8 mouse cellular contexts compared by ENCODE assay signal in genomic region chr5:66259756-66260448, GRCm38 (mm10). TPM values are rescaled to one million over a fixed set of nuclear protein-coding genes. Genes with fewer than 3 reads are reported as not detected.
DNase-seq lines count a peak whose midpoint lies in the region; ATAC-seq lines count a peak whose summit lies in the region.

Nsun7 (plus strand) TSS chr5:66259897.

- no peaks in the 10 kb centered on the region for H3K4me1 ChIP-seq in hindbrain, embryonic 11.5 days (replicated peaks; ENCODE audit: control insufficient read depth, insufficient read depth, low read length)

- peak within 1 kb of the TSS; percentile 92 for H3K4me2 ChIP-seq in hindbrain, embryonic 11.5 days (replicated peaks; ENCODE audit: low read depth, low read length)

- 2% methylated on average over 44 of the region's 44 CpGs for WGBS in hindbrain, embryonic 11.5 days

- H3K27ac ChIP-seq in hindbrain, embryonic 11.5 days (ENCODE audit: low read depth, low read length): no peak within 1 kb of the TSS

- peak within 1 kb of the TSS; percentile 82 for H3K9ac ChIP-seq in hindbrain, embryonic 11.5 days (ENCODE audit: low read depth, low read length)

- H3K27me3 ChIP-seq in hindbrain, embryonic 11.5 days (ENCODE audit: control insufficient read depth, insufficient read depth, low read length): no peaks in the 10 kb centered on the region; the same call in 1 of the 2 replicates

- ATAC-seq in hindbrain, embryonic 11.5 days (ENCODE audit: low FRiP score): peak; percentile 84

- DNase-seq in MN1 (ENCODE audit: low spot score): peak; percentile 76
- DNase-seq in cerebellum, adult 9-10 months: peak; percentile 53
- peak; percentile 76 to 81 for DNase-seq in frontal cortex, postnatal 10 days (ENCODE audit: low spot score in 2 of 2)
- DNase-seq in hindbrain, embryonic 11.5 days (ENCODE audit: low spot score): peak; percentile 86
- DNase-seq in layer of hippocampus, postnatal 25 days (ENCODE audit: extremely low spot score in 1 of 2, low spot score in 1 of 2): peak; percentile 77 to 84
- DNase-seq in lung, postnatal 10 days: peak; percentile 93
- peak; percentile 83 for DNase-seq in ovary, postnatal 36 days (ENCODE audit: low spot score)
- peak; percentile 21 to 66 for DNase-seq in urinary bladder, adult 18-20 months (ENCODE audit: low spot score in 2 of 2)

- H3K4me3 ChIP-seq in hindbrain, embryonic 11.5 days (ENCODE audit: low read depth, low read length): peak within 1 kb of the TSS; percentile 66

- no peaks in the 10 kb centered on the region for H3K9me3 ChIP-seq in hindbrain, embryonic 11.5 days (ENCODE audit: control insufficient read depth, low read length)

- H3K36me3 ChIP-seq in hindbrain, embryonic 11.5 days (ENCODE audit: control insufficient read depth, insufficient read depth, low read length): no peaks in the 10 kb centered on the region

RNA-seq across cellular contexts. Expression of gene Nsun7, which starts in this region (rescaled TPM):
- polyA plus RNA-seq in hindbrain, embryonic 11.5 days (2014; fragmentation: Nextera tagmentation; extraction: Ambion mirVana): 0.68 and 1.2 TPM in 2 replicates
- 10 to 100 TPM in 1 of 2 experiments, 1 to 10 TPM in 1; 7.1 to 12.2 TPM for total RNA-seq in layer of hippocampus, postnatal 25 days (2021)
